Mouse (Mus musculus): ENCODE data around the gene Ceacam20.
"Not testable (repeated sequence)": the region's sequence is repeated elsewhere in the genome, so short reads cannot be mapped to it uniquely, and the experiment has no call there.

Gene Ceacam20

DNA sequence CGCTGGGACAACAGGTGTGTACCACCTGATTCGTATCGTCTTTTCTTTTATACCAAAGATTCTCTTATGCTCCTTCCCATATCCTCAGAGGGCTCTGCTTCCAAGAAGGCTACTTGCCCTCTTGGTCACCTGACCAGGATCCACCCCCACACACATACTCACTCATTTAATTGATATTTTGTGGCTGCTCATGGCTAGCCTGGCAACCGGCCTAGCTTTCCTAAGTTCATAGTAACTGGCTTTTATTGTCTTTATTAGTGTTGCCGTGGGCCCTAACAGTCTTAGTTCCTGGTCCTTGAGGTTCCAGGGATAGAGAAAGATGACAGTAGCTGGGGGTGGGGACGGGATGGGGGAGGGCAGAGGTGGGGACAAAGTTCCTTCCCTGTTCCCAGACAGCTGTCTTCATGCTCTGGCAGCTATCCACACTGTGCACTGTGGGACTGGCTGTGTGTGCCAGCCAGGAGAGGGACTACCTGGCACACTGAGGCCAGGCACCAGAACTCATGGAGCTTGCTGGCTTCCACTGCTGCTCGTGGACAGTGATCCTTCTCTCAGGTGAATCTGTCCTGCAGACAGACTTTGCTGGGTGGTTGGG, at the start of gene Ceacam20:
TSS of gene Ceacam20 (plus strand) at position 428 of the 595 bp plus-strand sequence.
- no peak for DNase-seq (ENCODE audit: low spot score in 2 of 2)

DNA sequence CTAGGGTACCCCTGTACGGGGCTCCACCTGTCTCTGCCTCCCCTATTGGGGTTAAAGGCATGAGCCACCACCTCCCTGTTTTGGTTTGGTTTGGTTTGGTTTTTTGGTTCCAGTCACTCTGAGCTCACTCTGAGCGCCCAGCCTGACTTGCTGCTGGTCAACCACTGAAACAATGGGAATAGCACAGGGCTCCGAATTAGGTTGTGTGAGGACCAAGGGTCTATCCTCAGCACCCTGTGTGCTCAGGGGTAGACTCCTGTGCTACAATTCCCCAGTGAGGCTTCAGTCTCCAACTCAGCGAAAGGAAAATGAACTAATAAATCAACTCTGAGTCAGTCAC, 45.1 kb upstream of the Ceacam20 start:
- no peak for DNase-seq (ENCODE audit: low spot score in 2 of 2)

DNA sequence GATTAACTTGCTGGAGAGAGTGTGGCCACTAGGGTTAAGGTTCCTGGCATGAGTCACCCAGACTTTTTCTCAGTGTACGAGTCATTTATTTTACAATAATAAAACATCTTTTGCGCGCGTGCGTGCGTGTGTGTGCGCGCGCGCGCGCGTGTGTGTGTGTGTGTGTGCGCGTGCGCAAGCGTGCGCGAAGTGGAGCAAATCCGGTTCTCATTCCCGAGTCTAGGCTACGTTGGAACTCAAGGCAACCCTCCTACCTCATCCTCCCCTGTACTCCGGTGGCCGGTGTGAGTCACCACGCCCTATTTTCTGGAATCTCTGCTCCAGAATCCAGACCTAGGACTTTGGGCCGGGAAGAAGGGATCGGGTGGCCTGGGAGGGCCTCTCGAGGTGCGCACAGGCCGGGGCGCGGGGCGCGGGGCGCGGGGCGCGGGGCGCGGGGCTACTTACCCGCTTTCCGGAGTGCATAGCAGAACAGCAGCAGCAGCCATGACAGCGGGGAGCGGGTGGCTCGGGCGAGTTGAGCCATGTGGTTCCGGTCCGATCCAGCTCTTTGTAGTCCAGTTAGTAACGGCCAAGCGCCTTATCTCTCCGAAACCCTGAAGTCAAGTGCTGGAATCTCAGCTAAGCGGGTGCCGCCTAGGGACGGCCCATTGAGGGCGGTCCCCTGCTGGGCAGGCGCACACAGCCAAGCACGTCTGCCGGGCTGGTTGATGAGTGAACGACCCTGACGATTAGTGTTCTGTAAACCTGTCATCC, 44.5 kb upstream of the Ceacam20 start, which contains the start of gene Pvr:
TSS of gene Pvr (minus strand) at position 655 of the 756 bp plus-strand sequence.
- DNase-seq (ENCODE audit: low spot score in 2 of 2), result peak; percentile 76 to 80

DNA sequence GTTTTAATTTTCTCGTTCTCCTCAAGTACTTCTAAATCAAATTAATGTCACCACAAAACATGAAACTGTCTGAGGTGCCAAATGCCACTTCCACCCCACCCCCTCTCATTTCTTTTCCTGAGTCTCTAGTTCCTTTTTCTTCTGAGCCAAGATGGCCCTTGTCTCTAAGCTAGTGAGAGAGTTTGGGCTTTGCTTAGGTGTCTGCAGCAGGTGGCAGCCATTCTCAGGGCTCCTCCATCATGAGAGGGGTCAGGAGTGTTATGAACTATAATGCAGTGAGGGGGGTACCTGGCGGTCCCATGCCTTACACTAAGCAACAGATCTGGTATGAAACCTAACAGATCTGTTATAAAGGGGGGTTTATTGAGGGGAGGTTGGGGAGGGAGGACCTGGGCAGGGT, 41.9 kb upstream of the Ceacam20 start:
- no peak for DNase-seq (ENCODE audit: low spot score in 2 of 2)

DNA sequence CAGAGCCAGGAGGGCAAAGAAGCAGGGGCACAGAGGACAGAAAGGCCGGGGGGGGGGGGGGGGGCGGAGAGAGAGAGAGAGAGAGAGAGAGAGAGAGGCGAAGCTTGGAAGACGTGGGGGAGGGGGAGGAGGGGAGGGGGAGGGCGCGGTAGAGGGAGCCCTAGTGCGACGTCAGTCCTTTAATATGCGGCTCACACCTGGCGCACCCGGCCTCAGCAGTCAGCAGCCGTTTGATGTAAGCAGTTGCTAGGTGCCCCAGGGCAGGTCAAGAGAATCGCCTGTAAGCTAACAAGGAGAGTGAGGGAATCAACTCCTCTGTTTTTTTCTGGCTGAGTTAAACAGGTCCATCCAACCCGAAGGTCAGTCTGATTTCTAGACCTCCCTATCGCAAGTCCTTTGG, 41.4 kb upstream of the Ceacam20 start:
- no peak for DNase-seq (ENCODE audit: low spot score in 2 of 2)

DNA sequence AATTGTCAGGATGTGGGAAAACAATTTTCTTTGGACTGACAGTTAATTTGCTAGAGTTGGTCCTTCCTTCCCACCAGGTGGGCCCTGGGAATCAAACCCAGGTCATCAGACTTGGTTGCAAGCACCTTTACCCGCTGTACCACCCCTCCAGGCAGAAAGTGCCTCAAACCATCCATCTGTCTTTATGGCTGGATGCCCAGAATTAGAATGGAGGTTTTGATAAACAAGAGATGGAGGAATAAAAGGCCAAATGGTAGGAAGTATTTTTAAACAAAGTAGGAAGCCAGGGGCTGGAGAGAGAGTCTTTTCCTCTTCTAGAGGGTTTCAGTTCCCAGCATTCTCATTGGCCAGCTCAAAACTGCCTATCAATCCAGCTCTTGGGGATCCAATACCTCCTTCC, 39.8 kb upstream of the Ceacam20 start:
- DNase-seq (ENCODE audit: low spot score in 2 of 2), result no peak

DNA sequence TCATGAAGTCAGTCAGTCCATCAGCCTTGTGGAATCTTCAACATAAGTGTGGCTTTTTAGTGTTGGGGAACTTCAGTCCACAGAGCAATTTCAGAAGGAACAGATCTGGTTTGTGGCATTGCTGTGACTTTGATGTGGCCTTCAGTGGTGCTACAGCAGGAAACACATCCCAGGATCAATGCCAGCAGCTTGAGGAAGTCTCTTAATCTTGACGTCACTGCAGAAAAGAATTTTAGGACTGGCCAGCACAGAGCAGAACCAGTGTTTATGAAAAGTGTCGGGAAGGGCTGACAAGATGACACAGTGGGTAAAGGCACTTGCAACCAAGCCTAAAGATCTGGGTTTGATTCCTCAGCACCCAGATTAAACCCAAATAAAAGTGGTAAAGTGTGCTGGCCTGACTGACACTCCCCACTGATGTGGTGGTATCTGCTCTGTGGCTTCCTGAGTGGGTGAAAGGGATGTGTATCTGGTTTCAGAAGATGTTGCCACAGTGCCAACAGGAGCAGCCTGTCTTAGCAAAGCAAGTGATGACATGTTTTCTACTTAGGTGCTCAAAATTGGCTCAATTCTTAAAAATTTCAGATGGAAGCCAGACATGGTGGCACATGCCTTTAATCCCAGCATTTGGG, 38.2 kb upstream of the Ceacam20 start:
- no peak for DNase-seq (ENCODE audit: low spot score in 2 of 2)

DNA sequence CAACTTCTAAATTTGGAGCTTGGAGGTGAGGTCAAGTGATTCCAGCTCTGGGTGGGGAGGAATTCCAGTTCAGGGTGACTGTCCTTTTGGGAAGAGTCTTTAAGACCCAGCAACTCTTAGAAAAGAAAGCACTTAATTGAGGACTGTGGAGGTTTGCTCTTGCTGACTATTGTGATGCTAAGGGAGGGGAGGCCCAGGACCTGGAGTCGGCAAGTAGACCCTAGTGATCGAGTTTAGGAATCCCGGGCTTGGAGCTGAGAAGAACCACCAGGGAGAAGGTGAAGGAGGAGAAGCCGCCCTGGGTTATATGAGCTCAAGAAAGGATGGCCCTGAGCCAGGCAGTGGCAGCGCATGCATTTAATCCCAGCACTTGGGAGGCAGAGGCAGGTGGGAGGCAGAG, 36.7 kb upstream of the Ceacam20 start:
- DNase-seq (ENCODE audit: low spot score in 2 of 2), result no peak

DNA sequence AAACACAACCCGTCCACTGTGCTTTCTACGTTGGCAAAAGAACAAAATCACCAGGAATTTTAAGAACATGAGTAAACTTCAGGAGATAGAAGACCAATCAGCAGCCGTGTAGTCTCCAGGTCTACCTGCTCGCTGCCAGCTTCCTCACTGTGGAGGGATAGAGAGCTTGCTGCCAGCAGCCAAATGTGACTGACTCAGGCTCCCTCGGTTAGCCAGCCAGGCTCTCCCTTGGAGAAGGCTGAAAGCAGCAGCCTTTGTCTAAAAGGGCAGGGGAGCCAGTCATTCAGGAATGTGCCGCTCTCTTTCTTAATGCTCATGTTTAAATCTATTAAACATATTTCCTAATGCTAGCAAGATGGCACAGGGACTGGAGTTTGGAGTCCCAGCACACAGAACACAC, 34.7 kb upstream of the Ceacam20 start:
- not testable (repeated sequence) for DNase-seq (ENCODE audit: low spot score in 2 of 2)

DNA sequence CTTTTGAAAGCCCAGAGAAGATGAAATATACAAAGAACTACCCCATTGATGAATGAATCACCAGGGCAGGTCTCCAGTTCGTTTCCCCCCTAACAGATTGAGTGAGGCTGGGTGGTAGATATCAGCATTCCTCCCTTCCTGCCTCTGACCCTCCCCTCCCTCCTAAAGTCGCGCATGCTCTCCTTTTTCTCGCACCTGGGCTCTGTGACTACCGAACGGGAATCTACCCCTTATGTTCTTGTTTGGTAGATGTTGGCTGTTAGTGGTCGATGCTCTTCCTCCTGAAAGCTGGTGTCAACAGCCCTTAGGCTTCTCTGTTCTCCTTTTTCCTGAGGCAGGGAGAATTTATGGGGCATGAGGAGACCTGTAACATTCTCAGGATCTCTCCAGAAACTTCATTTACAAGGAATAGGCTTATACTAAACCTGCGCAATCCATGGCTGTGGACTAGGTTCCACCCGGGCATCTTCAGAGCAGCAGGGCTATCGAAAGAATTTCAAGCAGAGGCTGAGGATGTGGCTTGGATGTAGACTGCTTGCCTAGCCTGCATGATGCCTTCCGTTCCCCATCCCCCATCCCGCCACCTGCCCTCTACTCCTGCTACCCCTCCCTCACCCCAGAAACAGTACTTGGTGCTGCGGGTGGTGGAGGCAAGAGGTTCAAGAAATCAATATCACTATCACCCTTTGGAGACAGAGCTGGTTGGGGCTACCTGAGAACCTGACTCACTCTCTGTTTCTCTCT, 32.9 kb upstream of the Ceacam20 start:
- no peak for DNase-seq (ENCODE audit: low spot score in 2 of 2)

DNA sequence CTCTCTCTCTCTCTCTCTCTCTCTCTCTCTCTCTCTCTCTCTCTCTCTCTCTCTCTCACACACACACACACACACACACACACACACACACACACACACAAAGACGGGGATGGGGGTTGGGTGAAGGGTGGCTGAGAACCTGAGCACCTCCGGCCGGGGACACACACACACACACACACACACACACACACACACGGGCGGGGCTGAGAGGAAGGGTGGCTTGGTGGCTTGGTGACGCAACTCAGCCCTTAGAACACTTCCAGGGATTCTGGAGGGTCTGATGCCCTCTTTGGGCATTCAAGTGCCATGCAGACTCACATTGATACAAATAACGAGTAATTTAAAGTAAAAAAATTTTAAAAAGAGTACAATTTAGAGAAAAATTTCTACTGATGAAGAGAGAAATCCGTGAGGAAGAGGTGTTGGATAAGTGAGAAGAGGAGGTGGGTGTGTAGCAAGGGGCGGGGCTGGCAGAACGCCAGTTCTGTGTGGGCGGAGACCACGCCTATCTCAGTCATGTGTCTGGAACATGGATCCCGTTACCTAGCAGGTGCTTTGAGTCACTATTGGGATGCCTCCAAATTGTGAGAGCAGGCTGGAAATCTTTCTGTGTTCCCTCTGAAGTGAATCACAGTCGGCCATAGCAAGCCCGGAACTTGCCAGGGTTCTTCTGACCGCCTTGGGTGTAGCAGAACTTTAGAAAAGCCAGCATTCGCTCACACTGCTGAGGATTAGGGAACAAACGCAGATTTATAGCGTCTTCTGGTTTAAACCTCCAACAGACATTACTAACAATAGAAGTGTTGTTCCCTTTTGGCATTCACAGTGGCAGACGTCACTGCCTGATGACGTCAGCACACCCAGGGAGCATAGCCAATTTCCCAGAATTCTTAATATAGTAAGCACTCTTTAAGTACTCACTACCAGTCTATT, 32.1 kb upstream of the Ceacam20 start:
- peak; percentile 82 to 85 for DNase-seq (ENCODE audit: low spot score in 2 of 2)

DNA sequence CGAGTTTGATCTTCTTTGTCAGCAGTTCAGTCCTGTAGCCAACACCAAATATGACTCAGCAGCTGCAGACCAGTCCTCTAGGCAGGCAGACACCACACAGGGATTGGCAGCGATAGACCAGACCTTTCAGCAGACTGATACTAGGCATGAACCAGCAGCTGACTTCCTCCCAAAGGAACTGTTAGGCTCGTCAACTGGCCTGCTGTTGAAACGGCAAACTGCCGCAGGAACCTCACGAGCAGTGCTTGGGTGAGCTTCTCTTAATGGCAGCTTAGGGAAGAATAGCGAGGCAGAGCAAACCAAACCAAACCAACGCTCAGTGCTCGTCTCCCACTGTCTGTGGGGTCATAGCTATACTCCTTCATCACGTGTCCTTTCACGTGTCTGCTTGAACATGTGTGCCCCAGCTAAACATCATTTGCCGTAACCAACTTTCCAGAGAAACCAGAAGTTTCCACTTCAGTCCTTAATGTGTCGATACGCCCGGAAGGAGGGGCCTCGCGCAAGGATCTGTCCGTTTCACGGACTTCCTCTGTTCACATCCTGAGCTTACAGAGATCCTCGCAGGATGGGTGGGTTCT, 30.0 kb upstream of the Ceacam20 start:
- no peak for DNase-seq (ENCODE audit: low spot score in 2 of 2)

DNA sequence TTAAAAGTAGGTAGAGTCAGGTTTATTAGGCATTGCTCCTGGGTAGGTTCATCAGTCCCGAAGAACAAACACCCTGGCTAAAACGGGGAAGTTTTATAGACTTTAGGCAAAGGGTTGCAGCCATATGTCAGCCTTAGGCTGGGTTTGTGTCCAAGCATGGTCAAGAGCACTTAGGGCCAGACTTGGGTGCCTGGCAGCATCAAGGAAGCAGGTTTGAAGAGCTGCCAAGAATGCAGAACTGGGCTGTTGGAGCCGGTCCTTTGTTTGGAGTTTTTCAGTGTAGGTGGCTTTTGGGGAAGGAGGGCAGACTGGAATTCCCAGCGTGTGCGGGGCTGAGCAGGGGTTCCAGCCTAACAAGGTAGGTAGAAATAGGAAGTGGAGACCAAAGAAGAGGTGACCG, 29.3 kb upstream of the Ceacam20 start:
- DNase-seq (ENCODE audit: low spot score in 2 of 2), result no peak

DNA sequence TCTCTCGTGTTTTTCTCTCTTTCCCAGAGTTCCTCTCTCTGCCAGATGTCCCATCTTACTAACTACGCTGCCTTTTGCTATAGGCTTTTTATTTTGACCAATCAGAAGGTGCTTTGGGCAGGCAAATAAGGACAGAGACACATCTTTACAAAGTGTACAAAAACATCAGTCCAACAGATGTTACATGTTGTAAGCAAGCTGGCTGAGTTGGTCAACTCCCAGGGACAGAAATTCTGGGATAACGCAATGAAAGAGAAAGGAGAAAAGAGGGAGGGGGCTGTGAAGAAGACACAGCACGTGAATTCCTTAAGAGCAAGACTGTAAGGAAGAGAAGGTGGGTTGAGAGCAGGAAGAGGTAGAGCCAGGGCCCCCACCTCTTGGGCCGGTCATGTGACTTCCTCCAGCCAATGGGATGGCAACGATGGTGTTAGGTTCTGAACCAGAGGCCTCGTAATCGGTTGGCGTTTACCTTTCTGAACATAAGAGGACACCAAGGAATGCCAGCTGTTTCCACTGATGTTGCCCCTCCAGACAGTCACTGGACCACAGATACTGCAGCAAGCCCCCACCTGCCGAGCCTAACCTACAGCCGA, 27.9 kb upstream of the Ceacam20 start:
- no peak for DNase-seq (ENCODE audit: low spot score in 2 of 2)

DNA sequence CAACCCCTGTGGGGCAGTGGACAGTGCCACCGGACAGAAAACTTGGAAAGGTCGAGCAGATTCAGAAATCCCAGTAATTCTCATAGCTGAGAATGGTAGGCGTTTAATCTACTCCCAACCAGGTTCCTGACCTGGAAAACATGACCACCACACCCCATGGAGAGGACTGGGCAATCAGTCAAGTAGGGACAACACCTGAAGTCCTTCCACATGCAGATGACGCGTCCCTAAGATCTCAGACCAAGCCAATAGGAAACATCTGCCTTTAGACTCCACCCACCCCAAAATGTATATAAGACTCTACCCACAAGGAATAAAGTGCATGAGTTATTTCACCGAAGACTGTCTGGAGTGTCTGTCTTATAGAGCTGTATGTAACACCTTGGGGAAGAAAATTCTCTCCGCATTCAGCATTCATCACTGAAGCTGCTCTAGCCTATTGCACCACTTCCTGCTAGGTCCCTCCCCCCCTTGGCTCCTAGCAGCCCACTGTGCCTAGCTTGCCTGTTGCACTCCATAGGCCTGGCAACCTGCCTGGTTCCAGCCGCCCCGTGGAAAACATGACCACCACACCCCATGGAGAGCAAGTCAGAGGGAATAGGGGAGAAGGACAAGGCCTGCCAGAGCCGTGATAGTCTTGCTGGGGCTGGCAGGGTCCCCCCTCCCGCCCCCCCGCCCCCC, 25.5 kb upstream of the Ceacam20 start:
- DNase-seq (ENCODE audit: low spot score in 2 of 2), result peak; percentile 49 to 50

DNA sequence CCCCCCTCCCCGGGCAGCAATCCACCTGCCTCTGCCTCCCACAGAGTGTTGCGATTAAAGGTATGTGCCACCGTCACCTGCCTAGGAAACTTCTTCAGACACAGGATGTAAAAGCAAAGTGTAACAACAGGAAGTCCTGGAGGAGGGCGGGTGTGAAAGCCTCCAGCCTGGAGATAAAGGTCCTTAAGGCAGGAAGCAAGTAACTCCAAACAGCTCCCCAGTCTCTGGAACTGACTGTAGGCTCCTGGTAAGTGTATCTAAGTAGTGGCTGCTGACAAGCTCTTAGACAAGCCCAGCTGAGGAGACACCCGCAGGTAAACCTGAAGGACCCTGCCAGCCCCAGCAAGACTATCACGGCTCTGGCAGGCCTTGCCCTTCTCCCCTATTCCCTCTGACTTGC, 25.0 kb upstream of the Ceacam20 start:
- DNase-seq (ENCODE audit: low spot score in 2 of 2), result no peak

DNA sequence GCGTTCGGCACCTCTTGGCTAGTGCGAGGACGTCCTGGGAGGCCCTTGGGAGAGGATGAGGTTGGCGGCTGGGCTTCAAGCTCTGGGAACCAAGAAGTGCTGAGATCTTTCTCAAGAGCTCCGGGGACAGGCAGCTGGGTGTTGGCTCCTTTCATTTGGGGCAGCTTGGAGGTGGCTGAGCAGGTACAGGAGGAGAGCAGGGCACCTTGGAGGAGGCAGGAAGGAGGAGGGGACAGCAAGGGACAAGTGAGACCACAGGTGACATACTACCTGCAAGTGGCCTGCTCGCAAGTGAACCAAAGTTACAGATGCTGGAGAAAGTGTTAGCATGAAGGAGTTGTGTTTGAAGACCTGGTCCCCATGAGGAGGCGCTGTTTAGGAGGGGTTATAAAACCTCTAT, 20.5 kb upstream of the Ceacam20 start:
- no peak for DNase-seq (ENCODE audit: low spot score in 2 of 2)

DNA sequence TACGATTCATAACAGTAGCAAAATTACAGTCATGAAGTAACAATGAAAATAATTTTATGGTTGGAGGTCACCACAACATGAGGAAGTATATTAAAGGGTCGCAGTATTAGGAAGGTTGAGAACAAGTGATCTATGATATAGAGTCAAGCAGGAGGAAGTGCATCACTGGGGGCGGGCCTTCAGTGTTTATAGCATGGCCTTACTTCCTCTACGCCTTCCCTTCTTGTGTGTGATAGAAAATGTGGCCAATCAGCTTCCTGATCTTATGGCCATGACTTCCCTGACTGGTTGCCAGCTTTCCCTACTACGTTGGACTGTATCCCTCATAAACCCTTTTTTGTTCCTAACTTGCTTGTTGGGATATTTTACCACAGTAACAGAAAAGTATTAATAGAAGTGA, 20.0 kb upstream of the Ceacam20 start:
- DNase-seq (ENCODE audit: low spot score in 2 of 2), result no peak

DNA sequence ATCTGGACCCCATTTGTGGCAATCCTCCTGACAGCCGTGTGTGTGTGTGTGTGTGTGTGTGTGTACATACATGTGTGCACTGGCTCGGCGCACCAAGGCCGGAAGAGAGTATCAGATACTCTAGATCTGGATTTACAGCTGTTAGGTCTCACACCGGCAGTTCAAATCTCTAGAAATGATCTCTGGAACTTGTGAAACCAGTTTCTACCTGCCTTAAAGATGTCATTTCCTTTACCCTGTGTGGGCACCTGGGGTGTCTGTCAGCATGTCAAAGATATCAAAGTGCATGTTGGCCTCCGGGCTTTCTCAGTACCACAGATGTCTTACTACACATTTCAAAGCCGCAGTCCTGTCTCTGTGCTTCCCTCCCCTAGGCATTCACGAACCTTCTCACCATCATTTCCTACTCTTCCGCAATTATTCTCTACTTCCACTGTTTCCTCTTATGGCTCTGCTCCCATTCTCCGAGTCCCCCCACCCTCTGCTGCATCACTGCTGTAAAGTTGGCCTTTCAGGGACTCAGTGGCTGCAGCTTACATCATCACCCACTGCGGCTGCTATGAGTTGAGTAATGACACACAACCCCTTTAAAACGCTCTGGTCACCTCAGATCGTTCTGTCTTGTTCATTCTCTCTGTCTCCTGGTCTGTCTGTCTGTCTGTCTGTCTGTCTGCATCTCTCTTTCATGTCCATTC, 19.2 kb upstream of the Ceacam20 start:
- no peak for DNase-seq (ENCODE audit: low spot score in 2 of 2)

All from right cerebral cortex, adult 2 months (tissue).